Mouse (Mus musculus) left cerebral cortex, postnatal 25 days (tissue): ENCODE data around the gene Arfgap3. TPM values are rescaled to one million over a fixed set of nuclear protein-coding genes. Genes with fewer than 3 reads are reported as not detected.
"Not testable (repeated sequence)": the region's sequence is repeated elsewhere in the genome, so short reads cannot be mapped to it uniquely, and the experiment has no call there.

Source experiments
- DNase-seq, 2 experiments: peaks; one replicate each; pipeline ENCODE4 v3.0.0; 2022; ENCODE audit warnings: low spot score in 2 of 2, mixed read lengths in 1 of 2
- intact Hi-C: fragments of 180-260 bp; cut with DNase I; formaldehyde crosslinking; loops from one replicate; pipeline ENCODE4 v1.15.1; 2025
- total RNA-seq, 2 experiments: library from RNA; stranded (reverse); gene quantifications; 2 replicates each; pipeline ENCODE4 v1.2.3; 2021

Arfgap3 gene
- total RNA-seq, 2 experiments from 2014 or later, result 17.3 to 24.4 TPM

DNA sequence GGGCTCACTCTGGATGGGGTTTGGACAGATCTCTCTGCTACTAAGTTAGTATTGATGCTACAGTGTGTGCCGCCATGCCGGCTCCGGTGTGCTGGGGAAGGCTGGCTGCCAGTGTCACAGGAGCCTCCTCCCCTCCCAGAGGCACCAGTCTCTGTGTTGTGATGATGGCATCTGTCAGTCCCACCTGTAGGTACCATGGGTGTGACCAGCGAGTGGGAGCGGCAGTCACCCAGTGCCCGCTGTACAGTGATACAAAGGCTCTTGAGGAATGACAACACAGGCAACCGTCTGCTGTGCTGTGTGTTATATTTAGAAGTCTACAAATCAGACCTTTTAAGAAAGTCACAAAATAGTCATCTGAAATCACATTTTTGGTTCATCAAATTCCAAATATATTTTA lies 50.6 kb downstream of the Arfgap3 start:
- intact Hi-C loops, result loop anchor here (5.0 kb wide), 1 partner anchor 87 kb away; no protein-coding TSS in a partner anchor
- no peak for DNase-seq

DNA sequence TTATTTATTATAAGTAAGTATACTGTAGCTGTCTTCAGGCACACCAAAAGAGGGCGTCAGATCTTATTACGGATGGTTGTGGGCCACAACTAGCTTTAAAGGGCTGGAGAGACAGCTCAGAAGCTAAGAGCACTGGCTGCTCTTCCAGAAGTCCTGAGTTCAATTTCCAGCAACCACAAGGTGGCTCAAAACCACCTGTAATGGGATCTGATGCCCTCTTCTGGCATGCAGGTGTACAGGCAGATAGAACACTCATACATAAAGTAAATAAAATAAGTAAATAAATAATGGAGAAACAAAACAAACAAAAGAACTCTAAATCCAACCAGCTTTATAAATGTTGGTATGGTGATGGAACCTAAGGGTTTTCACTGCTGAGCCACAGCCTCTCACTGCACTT lies 51.2 kb downstream of the Arfgap3 start:
- intact Hi-C loops, result loop anchor here (5.0 kb wide), 1 partner anchor 87 kb away; no protein-coding TSS in a partner anchor
- no peak for DNase-seq

DNA sequence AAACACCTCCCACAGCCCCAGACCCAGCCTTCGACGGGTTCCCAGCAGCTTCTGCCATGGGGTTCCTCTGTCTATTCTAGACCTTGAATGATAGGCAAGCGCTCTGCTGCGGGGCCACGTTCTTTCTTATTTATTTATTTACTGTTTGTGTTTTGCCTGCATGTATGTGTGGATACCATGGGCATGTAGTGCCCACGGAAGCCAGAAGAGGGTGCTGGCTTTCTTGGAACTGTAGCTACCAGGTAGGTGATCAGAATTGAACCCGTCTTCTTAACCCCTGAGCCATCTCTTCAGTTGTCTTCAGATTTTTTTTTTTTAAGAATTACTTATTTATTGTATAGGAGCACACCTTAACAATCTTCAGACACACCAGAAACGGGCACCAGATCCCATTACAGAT lies 51.7 kb downstream of the Arfgap3 start:
- intact Hi-C loops, result loop anchor here (5.0 kb wide), 1 partner anchor 86 kb away; no protein-coding TSS in a partner anchor

DNA sequence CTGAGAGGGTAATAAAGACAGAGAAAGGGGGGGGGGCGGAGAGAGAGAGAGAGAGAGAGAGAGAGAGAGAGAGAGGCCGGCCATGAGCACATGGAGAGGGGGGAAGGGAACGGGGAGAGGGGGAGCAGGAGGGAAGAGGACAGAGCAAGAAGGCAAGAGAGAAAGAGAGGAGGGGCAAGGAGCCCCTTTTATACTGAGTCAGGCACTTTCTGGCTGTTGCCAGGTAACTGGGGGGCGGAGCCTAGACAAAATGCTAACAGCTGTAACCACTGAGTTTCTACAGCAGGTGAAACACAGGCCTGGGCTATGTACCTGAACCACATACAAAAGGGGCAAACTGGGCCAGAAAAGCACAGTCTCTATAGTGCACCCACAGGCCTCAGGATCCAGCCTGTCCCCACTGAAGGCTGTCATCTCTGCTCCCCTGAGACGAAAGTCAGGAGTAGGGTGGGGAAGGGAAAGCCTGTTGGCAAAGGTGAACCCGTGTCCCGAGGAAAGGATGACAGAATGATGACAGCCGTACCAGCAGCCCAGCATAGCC lies 53.2 kb downstream of the Arfgap3 start:
- intact Hi-C loops, result loop anchor here (5.0 kb wide), 1 partner anchor 85 kb away; no protein-coding TSS in a partner anchor
- DNase-seq, result no peak

More for the DNA sequence above, 51.7 kb downstream of the Arfgap3 start:
- DNase-seq, result no peak

- DNase-seq, result no peak
- intact Hi-C loops, result loop anchor here (5.0 kb wide), 1 partner anchor 84 kb away; no protein-coding TSS in a partner anchor
Measured at GRCm38 (mm10) chr15:83296050-83296449, 54.0 kb downstream of the Arfgap3 start.

DNA sequence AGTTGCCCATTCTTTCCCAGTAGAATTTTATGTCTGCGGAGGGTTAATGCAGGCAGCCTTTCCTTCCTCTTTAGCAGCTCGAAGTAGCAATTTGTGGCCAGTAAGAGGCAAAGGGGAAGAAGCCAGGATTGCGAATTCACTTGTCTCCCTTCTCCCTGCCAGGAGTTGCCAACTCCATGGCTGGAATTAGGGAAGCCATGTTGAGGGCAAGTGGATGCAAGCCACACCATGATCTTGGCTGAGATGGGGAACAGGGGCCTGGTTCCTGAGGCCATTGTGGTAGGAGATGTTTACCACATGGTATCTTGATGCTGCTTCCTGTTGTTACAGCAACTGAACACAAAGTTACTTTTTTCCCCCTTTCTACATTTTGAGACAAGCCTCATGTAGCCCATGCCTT lies 55.1 kb downstream of the Arfgap3 start:
- intact Hi-C loops, result loop anchor here (5.0 kb wide), 1 partner anchor 83 kb away; no protein-coding TSS in a partner anchor
- no peak for DNase-seq

GRCm38 (mm10) chr15:83293706-83294645 lies 56.1 kb downstream of the Arfgap3 start:
- intact Hi-C loops, result no loop called here
- no peak for DNase-seq

GRCm38 (mm10) chr15:83293144-83293543 lies 56.9 kb downstream of the Arfgap3 start:
- DNase-seq, result no peak
- intact Hi-C loops, result no loop called here

GRCm38 (mm10) chr15:83292261-83293056 lies 57.6 kb downstream of the Arfgap3 start:
- intact Hi-C loops, result no loop called here
- DNase-seq, result no peak

GRCm38 (mm10) chr15:83290899-83291298 lies 59.1 kb downstream of the Arfgap3 start:
- intact Hi-C loops, result no loop called here
- DNase-seq, result no peak

- intact Hi-C loops, result no loop called here
Measured at GRCm38 (mm10) chr15:83284828-83285227, 65.2 kb downstream of the Arfgap3 start.

DNA sequence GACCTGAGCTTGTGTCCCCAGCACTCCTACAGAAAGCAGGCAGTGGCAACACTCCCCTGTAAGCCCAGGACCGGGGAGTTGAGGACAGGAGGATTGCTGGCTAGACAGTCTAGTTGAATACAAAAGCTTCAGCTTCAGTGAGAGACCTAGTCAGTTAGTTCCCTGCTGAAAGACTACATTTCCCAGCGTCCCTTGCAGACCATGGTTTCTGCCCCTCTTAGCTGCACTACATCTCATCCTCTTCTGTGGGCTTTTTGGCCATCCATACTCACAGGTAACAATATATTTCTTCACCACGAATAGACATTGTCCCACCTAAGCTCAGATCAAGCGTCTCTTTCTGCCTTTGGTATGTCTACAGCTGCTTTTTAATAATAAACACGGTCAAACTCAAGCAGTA lies 67.7 kb downstream of the Arfgap3 start:
- no peak for DNase-seq
- intact Hi-C loops, result no loop called here

More at GRCm38 (mm10) chr15:83284828-83285227, 65.2 kb downstream of the Arfgap3 start:
- DNase-seq, result no peak

DNA sequence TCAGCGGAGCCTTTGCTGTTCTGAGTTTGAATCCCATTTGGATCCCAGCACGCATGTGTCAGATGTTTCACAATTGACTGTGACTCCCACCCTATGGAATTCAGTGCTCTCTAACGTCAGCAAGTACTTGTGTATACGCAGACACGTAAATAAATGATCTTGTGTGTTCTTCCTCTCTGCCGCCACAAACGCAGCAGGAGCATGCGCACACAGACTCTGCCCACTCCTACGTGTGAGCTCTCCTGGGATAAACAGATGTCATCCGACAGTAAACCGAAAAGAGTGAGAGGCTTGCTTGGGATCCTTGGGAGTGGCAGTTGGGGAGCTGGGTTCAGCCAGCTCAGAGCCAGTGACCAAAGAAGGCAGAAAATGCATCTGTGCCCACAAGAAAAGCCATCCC lies 68.7 kb downstream of the Arfgap3 start:
- intact Hi-C loops, result no loop called here
- no peak for DNase-seq

- intact Hi-C loops, result no loop called here
- DNase-seq, result no peak
Measured at GRCm38 (mm10) chr15:83278579-83278978, 71.5 kb downstream of the Arfgap3 start.

- intact Hi-C loops, result no loop called here
- peak; percentile 26 to 86 for DNase-seq
Measured at GRCm38 (mm10) chr15:83277451-83277850, 72.6 kb downstream of the Arfgap3 start.

DNA sequence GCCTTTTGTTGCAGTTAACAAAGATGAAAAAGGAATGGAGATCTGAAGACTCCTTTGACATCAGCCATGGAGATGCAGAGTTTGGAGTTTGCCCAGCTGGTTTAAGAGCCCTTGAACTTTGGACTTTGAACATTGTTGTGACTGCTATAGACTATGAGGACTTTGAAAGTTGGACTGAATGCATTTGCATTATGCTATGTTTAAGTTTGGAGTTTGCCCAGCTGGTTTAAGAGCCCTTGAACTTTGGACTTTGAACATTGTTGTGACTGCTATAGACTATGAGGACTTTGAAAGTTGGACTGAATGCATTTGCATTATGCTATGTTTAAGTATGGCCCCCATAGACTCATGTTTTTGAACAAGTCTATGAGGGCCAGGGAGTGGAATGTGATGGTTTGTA lies 75.8 kb downstream of the Arfgap3 start:
- intact Hi-C loops, DNase-seq: not testable (repeated sequence)

- no peak for DNase-seq
Measured at GRCm38 (mm10) chr15:83273017-83273416, 77.0 kb downstream of the Arfgap3 start.

GRCm38 (mm10) chr15:83271221-83271620 lies 78.8 kb downstream of the Arfgap3 start:
- intact Hi-C loops, DNase-seq: not testable (repeated sequence)

More at GRCm38 (mm10) chr15:83273017-83273416, 77.0 kb downstream of the Arfgap3 start:
- intact Hi-C loops, result no loop called here

DNA sequence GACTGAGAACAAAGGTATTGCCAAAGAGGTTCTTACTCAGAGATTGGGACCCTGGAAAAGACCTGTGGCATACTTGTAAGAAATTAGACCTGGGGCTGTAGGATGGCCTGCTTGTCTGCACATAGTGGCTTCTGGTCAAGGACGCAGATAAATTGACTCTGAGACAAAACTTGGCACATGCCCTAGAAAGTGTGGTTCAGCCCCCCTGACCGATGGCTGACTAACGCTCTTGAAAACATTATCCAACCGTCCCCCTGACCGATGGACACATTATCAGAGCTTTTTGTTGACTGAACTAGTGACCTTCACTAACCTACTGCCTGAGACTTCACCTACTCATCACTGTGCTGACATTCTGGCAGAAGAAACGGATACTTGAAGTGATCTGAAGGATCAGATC lies 80.1 kb downstream of the Arfgap3 start:
- DNase-seq, intact Hi-C loops: not testable (repeated sequence)

DNA sequence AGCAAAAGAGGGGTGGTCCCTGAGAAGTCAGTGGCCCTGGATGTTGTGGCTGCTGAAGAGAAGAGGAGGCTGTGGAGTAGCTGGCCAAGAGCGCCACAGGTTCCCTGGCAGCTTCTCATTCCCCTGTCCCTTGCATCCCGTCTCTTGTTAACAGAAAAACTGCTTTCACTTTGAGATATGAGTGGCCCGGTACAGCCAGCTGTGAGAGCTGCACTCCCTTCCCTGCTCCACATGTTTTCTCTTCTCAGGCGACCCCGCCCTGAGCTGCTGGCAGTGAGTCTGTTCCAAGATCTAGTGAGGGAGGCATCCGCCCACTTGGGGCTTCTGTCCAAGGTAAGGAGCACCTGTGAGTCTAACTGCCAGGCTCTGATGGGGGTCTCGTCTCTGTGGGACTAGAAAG lies 81.6 kb downstream of the Arfgap3 start:
- DNase-seq, intact Hi-C loops: not testable (repeated sequence)
